Mouse (Mus musculus) granulocyte monocyte progenitor cell, adult 5-6 weeks (primary cell): ENCODE measurements around the gene Focad. TPM values are rescaled to one million over a fixed set of nuclear protein-coding genes. Genes with fewer than 3 reads are reported as not detected.

ENCODE experiments used
- ATAC-seq: replicated peaks from 2 replicates; pipeline ENCODE4 v1.8.0; 2016; ENCODE audit warnings: mild to moderate bottlenecking, moderate TSS enrichment, inconsistent platforms; ENCODE audit not compliant: poor library complexity, severe bottlenecking
- total RNA-seq, 2 experiments: library from RNA; stranded (forward) in 1 of 2; stranded (reverse) in 1 of 2; fragments of 200-712, 200-1000 nt in 1 of 2; fragments of >200 nt in 1 of 2; fragmentation: Nextera tagmentation in 1 of 2; gene quantifications; 2 replicates each; pipeline ENCODE4 v1.2.3; 2014 to 2017

The Focad gene
- total RNA-seq, 2 experiments from 2014 or later, result 15.6 to 16.8 TPM

- ATAC-seq, result no peak
These were observed 106.6 kb downstream of the Focad start for GRCm38 (mm10) chr4:88201047-88201446.

- ATAC-seq, result no peak
These were observed 114.2 kb downstream of the Focad start for GRCm38 (mm10) chr4:88208676-88209075.

- ATAC-seq, result no peak
These were observed 115.0 kb downstream of the Focad start for GRCm38 (mm10) chr4:88209351-88209814.

GRCm38 (mm10) chr4:88210602-88211001 lies 116.2 kb downstream of the Focad start:
- no peak for ATAC-seq

GRCm38 (mm10) chr4:88211200-88211885 lies 116.9 kb downstream of the Focad start:
- ATAC-seq, result no peak

GRCm38 (mm10) chr4:88213895-88214294 lies 119.5 kb downstream of the Focad start:
- no peak for ATAC-seq

- no peak for ATAC-seq
These were observed 123.9 kb downstream of the Focad start for GRCm38 (mm10) chr4:88218286-88218685.

- ATAC-seq, result no peak
These were observed 124.4 kb downstream of the Focad start for GRCm38 (mm10) chr4:88218797-88219196.

GRCm38 (mm10) chr4:88231375-88231774 lies 136.9 kb downstream of the Focad start:
- ATAC-seq, result no peak

- no peak for ATAC-seq
These were observed 141.5 kb downstream of the Focad start for GRCm38 (mm10) chr4:88235941-88236340.

GRCm38 (mm10) chr4:88236926-88237756 lies 142.7 kb downstream of the Focad start:
- no peak for ATAC-seq

GRCm38 (mm10) chr4:88238351-88238750 lies 143.9 kb downstream of the Focad start:
- no peak for ATAC-seq

- no peak for ATAC-seq
These were observed 149.4 kb downstream of the Focad start for GRCm38 (mm10) chr4:88243834-88244233.

- no peak for ATAC-seq
These were observed 151.1 kb downstream of the Focad start for GRCm38 (mm10) chr4:88245494-88245893.

- no peak for ATAC-seq
These were observed 166.9 kb downstream of the Focad start for GRCm38 (mm10) chr4:88261349-88261748.

GRCm38 (mm10) chr4:88264536-88264935 lies 170.1 kb downstream of the Focad start:
- ATAC-seq, result no peak

- ATAC-seq, result peak; percentile 42
These were observed 176.1 kb downstream of the Focad start for GRCm38 (mm10) chr4:88270408-88271067.

- peak; percentile 96 for ATAC-seq
These were observed 181.2 kb downstream of the Focad start for GRCm38 (mm10) chr4:88275571-88276041.

GRCm38 (mm10) chr4:88276058-88276734 lies 181.8 kb downstream of the Focad start:
- ATAC-seq, result no peak

- ATAC-seq, result no peak
These were observed 184.1 kb downstream of the Focad start for GRCm38 (mm10) chr4:88278524-88278923.
